Mouse (Mus musculus): ENCODE measurements around the gene Inpp5k.

DNA sequence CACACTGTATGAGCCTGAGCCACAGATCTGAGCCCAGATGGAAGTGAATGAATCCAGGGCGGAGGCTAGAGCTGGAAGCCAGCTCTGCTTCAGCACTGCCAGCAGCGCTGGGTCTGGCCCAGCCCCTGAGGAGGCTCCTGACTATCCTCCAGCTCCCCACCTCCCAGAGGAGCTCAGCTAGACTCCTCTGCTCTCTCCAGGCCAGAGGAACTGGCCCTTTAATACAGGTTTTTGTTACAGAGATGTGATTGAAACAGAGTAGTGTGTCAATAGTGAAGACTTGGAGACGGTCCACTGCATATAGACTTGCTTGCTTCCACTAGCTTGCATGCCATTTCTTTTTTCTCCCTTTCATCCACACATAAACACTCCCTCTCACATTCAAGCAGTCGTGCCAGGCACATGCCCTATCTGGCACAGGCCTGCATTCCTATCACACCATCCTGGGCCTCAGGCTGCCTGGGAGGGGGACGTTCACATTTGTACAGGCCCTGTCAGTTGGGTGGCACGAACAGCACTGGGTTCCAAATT lies 17.0 kb downstream of the Inpp5k start:
- TF ChIP-seq CTCF (conservative IDR thresholded peaks at IDR 0.05; ENCODE audit: low read length) (no peak), POU5F1 (IDR thresholded peaks at IDR 0.05; ENCODE audit: borderline replicate concordance, low read length) (no peak)

Data from E14TG2a.4 (cell line).